Mouse (Mus musculus): ENCODE data around the gene Cnksr1. TPM values are rescaled to one million over a fixed set of nuclear protein-coding genes. Genes with fewer than 3 reads are reported as not detected.

Gene Cnksr1
- total and polyA plus RNA-seq, 2 experiments from 2014 or later, result 0.66 to 0.69 TPM

GRCm38 (mm10) chr4:134181825-134182224 is 56.4 kb downstream of the Cnksr1 start:
- H3K27ac ChIP-seq (ENCODE audit: low read depth), result peak overlapping the region; percentile 3; the same call in 1 of the 2 replicates
- TF ChIP-seq EP300 (IDR thresholded peaks at IDR 0.05; ENCODE audit: low read depth), result no peak
- TF ChIP-seq CTCF (IDR thresholded peaks at IDR 0.05; ENCODE audit: low read depth), result peak; percentile 11; the same call in 1 of the 2 replicates
- ATAC-seq (ENCODE audit: insufficient read depth, low read depth), result no peak

GRCm38 (mm10) chr4:134181112-134181511 is 57.1 kb downstream of the Cnksr1 start:
- TF ChIP-seq CTCF (IDR thresholded peaks at IDR 0.05; ENCODE audit: low read depth) (no peak), EP300 (IDR thresholded peaks at IDR 0.05; ENCODE audit: low read depth) (no peak)
- H3K9me3 ChIP-seq (replicated peaks; ENCODE audit: control insufficient read depth, low read length), result no peaks in the 10 kb centered on the region
- no peak overlapping the region for H3K4me2 ChIP-seq (ENCODE audit: low read depth, low read length)
- 88% methylated on average over 1 of the region's 1 CpGs for WGBS
- 0 out of 2 replicates have a peak, but pooled peaks cover 3% of the 10 kb centered on the region for H3K36me3 ChIP-seq (replicated peaks; ENCODE audit: control insufficient read depth, insufficient read depth, low read length)
- H3K4me1 ChIP-seq (ENCODE audit: control insufficient read depth, insufficient read depth), result peaks cover 18% of the 10 kb centered on the region
- ATAC-seq (ENCODE audit: insufficient read depth, low read depth) (peak; percentile 17; the same call in 1 of the 2 replicates), DNase-seq (ENCODE audit: low spot score) (no peak)
- H3K9ac ChIP-seq (replicated peaks; ENCODE audit: low read depth, low read length), result no peak overlapping the region; the same call in 1 of the 2 replicates
- no peak overlapping the region for H3K27ac ChIP-seq (ENCODE audit: low read depth)
- H3K4me3 ChIP-seq (ENCODE audit: low read depth, low read length), result no peak overlapping the region
- H3K27me3 ChIP-seq (ENCODE audit: control insufficient read depth, insufficient read depth, low read length), result no peaks in the 10 kb centered on the region

More at GRCm38 (mm10) chr4:134181825-134182224, 56.4 kb downstream of the Cnksr1 start:
- Histone ChIP-seq H3K9me3 (replicated peaks; ENCODE audit: control insufficient read depth, low read length) (no peaks in the 10 kb centered on the region), H3K27me3 (ENCODE audit: control insufficient read depth, insufficient read depth, low read length) (no peaks in the 10 kb centered on the region), H3K4me3 (ENCODE audit: low read depth, low read length) (no peak overlapping the region), H3K36me3 (replicated peaks; ENCODE audit: control insufficient read depth, insufficient read depth, low read length) (no peaks in the 10 kb centered on the region), H3K9ac (replicated peaks; ENCODE audit: low read depth, low read length) (no peak overlapping the region), H3K4me2 (ENCODE audit: low read depth, low read length) (no peak overlapping the region), H3K4me1 (ENCODE audit: control insufficient read depth, insufficient read depth) (peaks cover 20% of the 10 kb centered on the region)
- no peak for DNase-seq (ENCODE audit: low spot score)

Other genes with a start within 250 kb of the Cnksr1 start
- 38.4 and 39.8 TPM in 2 replicates for gene Dhdds, start 237.5 kb downstream of the Cnksr1 start, total RNA-seq (2014; rRNA removed; ENCODE audit: low replicate concordance)
- gene Dhdds, start 237.5 kb downstream of the Cnksr1 start, polyA plus RNA-seq (2015; fragmentation: Nextera tagmentation; extraction: Ambion mirVana), result 25.8 and 28.5 TPM in 2 replicates
- gene Lin28a, start 219.6 kb downstream of the Cnksr1 start, total RNA-seq (2014; rRNA removed; ENCODE audit: low replicate concordance), result not detected in 2 replicates
- gene Lin28a, start 219.6 kb downstream of the Cnksr1 start, polyA plus RNA-seq (2015; fragmentation: Nextera tagmentation; extraction: Ambion mirVana), result 0.10 TPM in 1 of 2 replicates, not detected in the other
- not detected in 2 replicates for gene Zfp683, start 184.6 kb downstream of the Cnksr1 start, total RNA-seq (2014; rRNA removed; ENCODE audit: low replicate concordance)
- not detected in 2 replicates for gene Zfp683, start 184.6 kb downstream of the Cnksr1 start, polyA plus RNA-seq (2015; fragmentation: Nextera tagmentation; extraction: Ambion mirVana)
- 0.08 and 6.6 TPM in 2 replicates for gene Crybg2, start 177.6 kb downstream of the Cnksr1 start, total RNA-seq (2014; rRNA removed; ENCODE audit: low replicate concordance)
- gene Crybg2, start 177.6 kb downstream of the Cnksr1 start, polyA plus RNA-seq (2015; fragmentation: Nextera tagmentation; extraction: Ambion mirVana), result 0.11 TPM in 1 of 2 replicates, not detected in the other
- gene Cd52, start 143.3 kb downstream of the Cnksr1 start, total RNA-seq (2014; rRNA removed; ENCODE audit: low replicate concordance), result 10.5 TPM in 1 of 2 replicates, not detected in the other
- 9.3 and 10.5 TPM in 2 replicates for gene Cd52, start 143.3 kb downstream of the Cnksr1 start, polyA plus RNA-seq (2015; fragmentation: Nextera tagmentation; extraction: Ambion mirVana)
- gene Ubxn11, start 135.8 kb downstream of the Cnksr1 start, total RNA-seq (2014; rRNA removed; ENCODE audit: low replicate concordance), result not detected in 2 replicates
- gene Ubxn11, start 135.8 kb downstream of the Cnksr1 start, polyA plus RNA-seq (2015; fragmentation: Nextera tagmentation; extraction: Ambion mirVana), result 0.97 and 1.2 TPM in 2 replicates
- gene Sh3bgrl3, start 109.6 kb downstream of the Cnksr1 start, total RNA-seq (2014; rRNA removed; ENCODE audit: low replicate concordance), result 49.7 and 67.6 TPM in 2 replicates
- 140 and 150 TPM in 2 replicates for gene Sh3bgrl3, start 109.6 kb downstream of the Cnksr1 start, polyA plus RNA-seq (2015; fragmentation: Nextera tagmentation; extraction: Ambion mirVana)
- gene Cep85, start 51.3 kb downstream of the Cnksr1 start, total RNA-seq (2014; rRNA removed; ENCODE audit: low replicate concordance), result 24.2 and 30.6 TPM in 2 replicates
- 27.4 and 29.7 TPM in 2 replicates for gene Cep85, start 51.3 kb downstream of the Cnksr1 start, polyA plus RNA-seq (2015; fragmentation: Nextera tagmentation; extraction: Ambion mirVana)
- gene Gm7534, start 35.4 kb downstream of the Cnksr1 start, total RNA-seq (2014; rRNA removed; ENCODE audit: low replicate concordance), result not detected in 2 replicates
- not detected in 2 replicates for gene Gm7534, start 35.4 kb downstream of the Cnksr1 start, polyA plus RNA-seq (2015; fragmentation: Nextera tagmentation; extraction: Ambion mirVana)
- not detected in 2 replicates for gene Catsper4, start 11.0 kb downstream of the Cnksr1 start, total RNA-seq (2014; rRNA removed; ENCODE audit: low replicate concordance)
- gene Catsper4, start 11.0 kb downstream of the Cnksr1 start, polyA plus RNA-seq (2015; fragmentation: Nextera tagmentation; extraction: Ambion mirVana), result not detected in 2 replicates
- not detected in 2 replicates for gene E130218I03Rik, start 5.3 kb upstream of the Cnksr1 start, total RNA-seq (2014; rRNA removed; ENCODE audit: low replicate concordance)
- gene E130218I03Rik, start 5.3 kb upstream of the Cnksr1 start, polyA plus RNA-seq (2015; fragmentation: Nextera tagmentation; extraction: Ambion mirVana), result 0.16 and 0.20 TPM in 2 replicates
- 4.0 and 4.2 TPM in 2 replicates for gene Zfp593, start 7.2 kb upstream of the Cnksr1 start, total RNA-seq (2014; rRNA removed; ENCODE audit: low replicate concordance)
- gene Zfp593, start 7.2 kb upstream of the Cnksr1 start, polyA plus RNA-seq (2015; fragmentation: Nextera tagmentation; extraction: Ambion mirVana), result 5.4 and 6.0 TPM in 2 replicates
- gene Gm30191, start 8.5 kb upstream of the Cnksr1 start, total RNA-seq (2014; rRNA removed; ENCODE audit: low replicate concordance), result not detected in 2 replicates
- not detected in 2 replicates for gene Gm30191, start 8.5 kb upstream of the Cnksr1 start, polyA plus RNA-seq (2015; fragmentation: Nextera tagmentation; extraction: Ambion mirVana)
- gene Grrp1, start 15.7 kb upstream of the Cnksr1 start, total RNA-seq (2014; rRNA removed; ENCODE audit: low replicate concordance), result 18.4 and 26.1 TPM in 2 replicates
- 6.0 and 6.5 TPM in 2 replicates for gene Grrp1, start 15.7 kb upstream of the Cnksr1 start, polyA plus RNA-seq (2015; fragmentation: Nextera tagmentation; extraction: Ambion mirVana)
- 6.6 and 31.0 TPM in 2 replicates for gene Pdik1l, start 49.5 kb upstream of the Cnksr1 start, total RNA-seq (2014; rRNA removed; ENCODE audit: low replicate concordance)
- gene Pdik1l, start 49.5 kb upstream of the Cnksr1 start, polyA plus RNA-seq (2015; fragmentation: Nextera tagmentation; extraction: Ambion mirVana), result 7.7 and 9.4 TPM in 2 replicates
- gene Trim63, start 76.7 kb upstream of the Cnksr1 start, total RNA-seq (2014; rRNA removed; ENCODE audit: low replicate concordance), result 168 and 170 TPM in 2 replicates
- gene Trim63, start 76.7 kb upstream of the Cnksr1 start, polyA plus RNA-seq (2015; fragmentation: Nextera tagmentation; extraction: Ambion mirVana), result 248 and 281 TPM in 2 replicates
- 0.38 TPM in 1 of 2 replicates, not detected in the other for gene Slc30a2, start 104.8 kb upstream of the Cnksr1 start, total RNA-seq (2014; rRNA removed; ENCODE audit: low replicate concordance)
- gene Slc30a2, start 104.8 kb upstream of the Cnksr1 start, polyA plus RNA-seq (2015; fragmentation: Nextera tagmentation; extraction: Ambion mirVana), result 0.16 and 0.33 TPM in 2 replicates
- gene Extl1, start 145.5 kb upstream of the Cnksr1 start, total RNA-seq (2014; rRNA removed; ENCODE audit: low replicate concordance), result 3.1 and 11.5 TPM in 2 replicates
- gene Extl1, start 145.5 kb upstream of the Cnksr1 start, polyA plus RNA-seq (2015; fragmentation: Nextera tagmentation; extraction: Ambion mirVana), result 2.9 and 3.4 TPM in 2 replicates
- gene Pafah2, start 157.9 kb upstream of the Cnksr1 start, total RNA-seq (2014; rRNA removed; ENCODE audit: low replicate concordance), result 16.3 and 17.2 TPM in 2 replicates
- 7.2 and 7.8 TPM in 2 replicates for gene Pafah2, start 157.9 kb upstream of the Cnksr1 start, polyA plus RNA-seq (2015; fragmentation: Nextera tagmentation; extraction: Ambion mirVana)
- gene Stmn1, start 229.9 kb upstream of the Cnksr1 start, total RNA-seq (2014; rRNA removed; ENCODE audit: low replicate concordance), result 149 and 227 TPM in 2 replicates
- gene Stmn1, start 229.9 kb upstream of the Cnksr1 start, polyA plus RNA-seq (2015; fragmentation: Nextera tagmentation; extraction: Ambion mirVana), result 372 and 387 TPM in 2 replicates

Measured in heart, postnatal 0 days (tissue).